Mouse (Mus musculus) erythroblast, embryonic 14.5 days (primary cell): ENCODE measurements around the gene Fam243.

Experiments
- GATA1 ChIP-seq: IDR thresholded peaks from 2 replicates; pipeline ENCODE4 v1.6.1; 2012; ENCODE audit warnings: low read length, inconsistent platforms, mixed read lengths
- TAL1 ChIP-seq: IDR thresholded peaks from 3 replicates; pipeline ENCODE4 v1.6.1; 2012; ENCODE audit warnings: low read length, inconsistent platforms, mixed read lengths

- TF ChIP-seq GATA1 (no peak), TAL1 (no peak)
These were observed 34.1 kb upstream of the Fam243 start for GRCm38 (mm10) chr16:92355366-92355765.
